Mouse (Mus musculus): Measurements from ENCODE around the gene Pabpn1.

Gene Pabpn1

DNA sequence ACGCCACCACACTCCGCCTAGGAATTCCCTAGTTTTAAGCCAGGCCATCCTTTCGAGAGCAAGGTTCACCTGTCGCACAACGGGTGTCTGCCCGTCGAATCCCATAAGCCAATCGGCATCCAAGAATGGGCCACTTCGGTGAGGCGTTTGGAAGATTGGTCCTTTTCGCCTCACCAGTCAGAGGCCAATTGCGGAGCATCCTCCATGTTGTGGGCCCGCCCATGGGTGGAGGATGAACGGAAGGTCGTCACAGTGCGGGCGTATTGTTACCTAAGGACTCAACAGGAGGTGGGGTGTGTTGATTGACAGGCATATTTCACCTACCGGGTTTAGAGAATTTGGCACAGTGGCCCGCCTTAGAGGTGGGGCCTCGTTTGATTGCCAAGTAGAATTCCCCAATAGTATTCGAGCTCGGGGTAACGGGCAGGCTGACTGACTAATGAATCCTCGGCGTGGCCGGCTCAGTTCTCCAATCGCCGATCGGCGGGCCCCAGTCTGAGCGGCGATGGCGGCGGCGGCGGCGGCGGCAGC is 1.4 kb downstream of the Pabpn1 start:
- DNase-seq (ENCODE audit: low spot score in 2 of 2): peak; percentile 98 to 100

GRCm38 (mm10) chr14:54894296-54895151 is 2.2 kb downstream of the Pabpn1 start:
- peak in 1 of 2 experiments; percentile 41 for DNase-seq (ENCODE audit: low spot score in 2 of 2)

- no peak for DNase-seq (ENCODE audit: low spot score in 2 of 2)
These were observed 5.1 kb downstream of the Pabpn1 start for GRCm38 (mm10) chr14:54897445-54897844.

- peak; percentile 60 to 72 for DNase-seq (ENCODE audit: low spot score in 2 of 2)
These were observed 8.1 kb downstream of the Pabpn1 start for GRCm38 (mm10) chr14:54900383-54900782.

DNA sequence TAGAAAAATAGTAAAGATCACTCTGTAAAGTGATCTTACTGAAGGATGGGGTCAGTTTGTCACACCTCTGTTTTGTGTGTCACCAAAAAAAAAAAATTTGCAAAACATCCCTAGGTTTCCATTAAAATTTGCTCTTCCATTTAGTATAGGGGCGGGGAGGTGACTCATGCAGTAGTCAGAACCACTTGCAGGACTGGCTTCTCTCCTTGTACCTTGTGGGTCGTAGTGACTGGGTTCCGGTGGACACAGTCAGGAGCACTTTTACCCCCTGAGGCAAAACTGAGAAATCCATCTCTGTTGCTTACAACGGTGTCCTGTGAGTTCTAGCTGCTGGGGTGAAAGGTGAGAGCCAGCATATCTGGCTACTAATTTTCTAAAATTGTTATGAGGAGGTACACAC is 11.3 kb downstream of the Pabpn1 start:
- no peak for DNase-seq (ENCODE audit: low spot score in 2 of 2)

- no peak for DNase-seq (ENCODE audit: low spot score in 2 of 2)
These were observed 16.4 kb downstream of the Pabpn1 start for GRCm38 (mm10) chr14:54908682-54909081.

DNA sequence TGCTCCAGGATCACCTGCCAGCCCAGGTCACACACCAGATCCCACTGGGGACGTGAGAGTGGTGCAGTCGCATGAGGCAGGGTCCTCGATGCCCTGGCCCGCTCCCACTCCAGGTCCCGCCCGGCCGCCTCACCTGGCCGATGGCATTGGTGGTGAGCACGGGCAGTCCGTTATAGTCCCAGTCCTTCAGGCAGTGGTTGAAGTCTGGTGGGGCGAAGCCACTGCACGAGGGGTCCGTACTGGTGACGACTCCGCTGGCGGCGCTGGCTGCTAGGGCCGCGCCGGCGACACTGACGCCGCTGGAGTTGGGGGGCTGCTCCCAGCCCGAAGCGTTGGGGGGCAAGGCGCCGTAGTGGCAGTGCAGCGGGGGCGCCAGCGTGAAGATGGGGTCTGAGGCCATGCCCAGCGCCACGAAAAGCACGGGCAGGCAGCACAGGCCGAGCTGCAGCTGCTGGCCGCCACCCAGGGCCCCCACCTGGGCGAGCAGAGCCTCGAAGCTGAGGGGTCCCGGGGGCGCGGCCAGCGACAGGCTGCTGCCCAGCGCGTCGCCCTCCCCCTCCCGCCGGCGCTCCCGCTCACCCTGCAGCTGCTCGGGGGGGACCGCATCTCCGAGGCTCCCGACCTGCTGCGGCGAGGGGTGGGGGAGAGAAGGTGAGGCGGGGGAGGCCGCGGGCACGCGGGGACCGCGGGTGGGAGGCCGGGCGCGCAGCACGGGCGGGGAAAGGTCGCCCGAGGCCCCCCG is 20.0 kb downstream of the Pabpn1 start:
- no peak for DNase-seq (ENCODE audit: low spot score in 2 of 2)

- peak; percentile 79 to 82 for DNase-seq (ENCODE audit: low spot score in 2 of 2)
These were observed 20.6 kb downstream of the Pabpn1 start, which contains the start of gene Slc22a17 for GRCm38 (mm10) chr14:54912886-54913285. Gene Slc22a17 (minus strand): TSS chr14:54913132.

DNA sequence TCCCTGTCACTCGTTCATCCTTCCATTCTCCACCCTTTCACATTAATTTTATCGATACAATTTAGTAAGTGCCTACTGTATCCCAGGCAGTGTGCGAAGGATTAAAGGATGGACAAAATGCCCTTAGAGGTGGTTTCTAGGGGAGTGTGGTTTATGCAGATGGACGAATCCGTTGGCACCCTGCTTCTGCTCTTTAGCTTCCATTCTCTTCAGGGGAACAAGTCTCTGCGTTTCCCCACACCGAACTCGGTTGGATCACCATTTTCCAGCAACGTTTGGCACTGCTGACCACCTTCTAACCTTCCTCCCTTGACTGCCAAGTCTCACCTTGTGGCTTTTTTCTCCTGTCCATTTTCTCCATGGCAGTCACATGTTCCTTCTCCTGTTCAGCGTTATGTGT is 21.0 kb downstream of the Pabpn1 start:
- DNase-seq (ENCODE audit: low spot score in 2 of 2): no peak

- no peak for DNase-seq (ENCODE audit: low spot score in 2 of 2)
These were observed 27.9 kb downstream of the Pabpn1 start for GRCm38 (mm10) chr14:54920076-54920685.

DNA sequence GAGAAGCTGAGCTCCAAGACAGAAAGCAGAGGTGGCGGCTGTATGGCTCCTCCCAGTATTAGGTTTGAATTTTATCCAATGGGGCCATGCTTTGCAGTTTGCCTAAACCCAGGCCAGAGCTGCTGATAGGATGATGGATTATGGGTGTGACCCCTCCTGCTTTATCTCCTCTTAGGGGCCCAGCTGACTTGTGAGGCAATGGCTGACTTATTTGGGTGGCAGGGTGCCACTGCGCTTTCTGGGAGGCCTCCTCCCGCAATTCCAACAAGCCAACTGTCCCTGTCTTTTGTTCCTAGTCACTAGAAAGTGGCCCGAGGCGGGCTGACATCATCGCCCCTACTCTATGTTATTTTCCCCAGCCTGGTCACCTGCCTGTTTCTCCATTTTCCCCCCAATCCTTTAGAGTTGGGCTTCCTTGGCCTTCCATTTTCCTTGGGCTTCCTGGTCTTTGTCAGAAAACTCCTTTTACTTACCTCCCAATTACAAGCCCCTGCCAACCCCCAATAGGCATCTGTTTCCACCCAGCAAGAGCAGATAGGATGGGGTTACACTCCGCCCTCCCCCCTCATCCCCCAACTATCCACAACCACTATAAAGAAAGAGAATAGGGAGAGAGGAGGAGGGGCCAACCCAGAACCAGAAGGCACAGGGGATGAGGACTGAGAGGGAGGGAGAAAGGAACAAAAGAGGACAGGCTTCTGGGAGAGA is 32.5 kb downstream of the Pabpn1 start:
- DNase-seq (ENCODE audit: low spot score in 2 of 2): no peak

GRCm38 (mm10) chr14:54925349-54926342 is 33.3 kb downstream of the Pabpn1 start, which contains the start of gene Efs:
Gene Efs (minus strand): TSS chr14:54926126.
- no peak for DNase-seq (ENCODE audit: low spot score in 2 of 2)

GRCm38 (mm10) chr14:54926401-54927158 is 34.3 kb downstream of the Pabpn1 start:
- DNase-seq (ENCODE audit: low spot score in 2 of 2): no peak

DNA sequence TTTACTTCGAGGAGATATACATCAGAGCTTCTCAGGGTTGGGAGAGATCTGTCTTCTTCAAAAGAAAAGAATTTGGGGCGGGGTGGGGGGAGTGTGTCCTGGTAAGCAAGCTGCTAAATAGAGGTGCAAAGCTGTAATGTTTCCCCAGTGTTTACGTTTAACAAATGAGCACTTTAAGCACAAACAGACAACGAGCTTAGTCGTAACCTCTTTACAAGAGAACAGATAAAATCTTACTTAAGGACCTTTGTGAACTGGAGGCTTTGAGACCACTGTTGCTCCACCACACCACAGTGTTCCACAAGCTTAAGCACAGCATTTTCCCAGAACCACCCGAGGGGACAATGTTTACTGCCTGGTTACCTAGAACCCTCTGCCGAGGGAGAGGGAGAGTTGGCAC is 35.0 kb downstream of the Pabpn1 start:
- DNase-seq (ENCODE audit: low spot score in 2 of 2): no peak

DNA sequence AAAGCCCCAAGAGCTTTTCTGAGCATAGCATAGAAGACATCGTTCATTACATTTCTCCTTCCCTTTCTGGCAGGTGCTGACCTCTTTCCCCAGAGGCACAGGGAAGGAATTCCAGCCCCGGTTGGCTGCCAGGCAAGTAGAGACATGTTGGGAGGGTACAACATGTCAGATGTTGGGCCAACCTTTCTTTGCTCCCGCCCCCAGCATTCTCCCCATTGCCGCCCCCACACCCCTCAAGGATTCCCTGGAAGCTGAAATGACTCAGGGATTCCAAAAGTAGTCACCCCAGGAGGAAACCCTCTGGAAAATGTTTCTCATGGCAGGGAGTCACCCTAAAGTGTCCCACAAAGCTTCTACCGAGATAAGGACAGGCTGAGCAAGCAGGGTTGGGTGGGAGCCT is 37.5 kb downstream of the Pabpn1 start:
- no peak for DNase-seq (ENCODE audit: low spot score in 2 of 2)

- no peak for DNase-seq (ENCODE audit: low spot score in 2 of 2)
These were observed 38.1 kb downstream of the Pabpn1 start for GRCm38 (mm10) chr14:54930431-54930830.

DNA sequence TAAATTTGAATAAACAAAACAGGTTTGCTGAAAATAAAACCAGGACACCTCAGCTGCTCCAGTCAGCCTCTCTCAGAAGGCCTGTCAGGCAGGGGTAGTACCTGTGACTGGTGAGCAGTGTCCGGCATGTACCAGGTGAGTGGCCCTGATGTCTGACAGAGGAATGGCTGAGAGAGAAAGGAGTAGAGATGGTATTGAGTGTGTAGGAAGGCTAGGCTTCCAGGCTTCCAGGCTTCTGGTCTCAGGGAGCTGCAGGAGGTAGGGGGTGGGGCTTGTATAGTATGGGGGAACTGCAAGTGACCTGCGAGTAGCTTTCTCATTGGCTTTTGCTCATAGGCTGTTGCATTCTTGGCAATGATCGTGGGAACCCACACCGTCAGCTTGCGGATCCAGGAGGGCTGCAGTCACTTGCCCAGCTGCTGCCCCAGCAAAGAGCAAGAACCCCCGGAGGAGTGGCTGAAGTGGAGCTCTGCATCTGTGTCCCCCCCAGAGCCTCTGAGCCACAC is 40.4 kb downstream of the Pabpn1 start, which contains the start of gene Il25:
TSS of gene Il25 (plus strand) at position 51 of the 506 bp plus-strand sequence.
- DNase-seq (ENCODE audit: low spot score in 2 of 2): no peak

DNA sequence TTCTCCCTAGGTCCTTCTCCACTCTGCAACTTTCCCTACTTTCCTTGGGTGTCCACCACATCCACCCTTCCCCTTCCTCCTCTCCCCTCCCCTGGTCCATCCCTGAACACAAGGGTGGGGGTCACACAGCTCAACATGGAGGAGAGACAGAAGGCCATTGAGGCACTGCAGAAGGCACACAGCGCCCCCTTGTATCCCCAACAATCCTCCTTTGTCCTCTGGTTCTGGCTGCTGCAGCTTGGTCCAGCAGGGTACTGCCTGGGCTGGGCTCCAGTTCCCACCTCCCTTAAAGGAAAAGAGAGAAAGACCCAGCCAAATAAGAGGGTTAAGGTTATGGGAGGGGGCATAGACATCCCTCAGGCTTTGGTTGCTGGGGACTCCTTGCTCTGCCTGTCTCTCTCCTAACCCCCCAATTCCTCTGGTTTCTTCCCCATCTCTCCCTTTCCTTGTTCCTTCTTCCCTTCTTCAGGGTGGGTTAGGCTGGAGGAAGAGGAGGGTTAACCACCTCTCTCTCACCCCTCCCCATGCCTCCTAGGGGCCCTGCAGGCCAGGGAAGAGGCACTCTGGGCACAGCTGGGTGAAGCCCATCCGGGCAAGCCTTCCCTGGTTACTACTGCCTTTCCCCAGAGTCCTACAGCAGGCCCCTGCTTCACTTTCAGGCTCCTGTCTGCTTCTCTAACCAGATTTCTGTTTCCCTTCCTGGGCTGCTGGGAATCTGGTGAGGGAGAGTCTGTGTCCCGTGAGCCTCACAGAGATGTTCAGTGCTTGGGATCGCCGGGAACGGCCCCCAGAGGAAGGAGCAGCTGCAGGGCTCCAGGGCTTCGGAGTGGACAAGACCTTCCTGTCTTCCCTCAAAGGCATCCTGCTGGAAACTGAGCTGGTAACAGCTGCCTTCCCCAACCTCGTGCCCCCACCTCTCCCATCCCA is 43.9 kb downstream of the Pabpn1 start, which contains the start of gene Cmtm5:
TSS of gene Cmtm5 (plus strand) at position 358 of the 927 bp plus-strand sequence.
- DNase-seq (ENCODE audit: low spot score in 2 of 2): peak; percentile 59 to 61

All from right cerebral cortex, postnatal 36 days (tissue).